Mouse (Mus musculus) midbrain, embryonic 13.5 days (tissue): ENCODE measurements around the gene Olfr1173. TPM values are rescaled to one million over a fixed set of nuclear protein-coding genes. Genes with fewer than 3 reads are reported as not detected.

Source experiments
- ATAC-seq: fragments of 200-750 bp; cut with Nextera tagmentation; 2 replicates; pipeline ENCODE4 v1.8.0; 2017; ENCODE audit warnings: mild to moderate bottlenecking, moderate TSS enrichment, moderate library complexity
- H3K27ac ChIP-seq: fragments of 300-500 bp; sonication (generic); 2 replicates; pipeline ENCODE4 v1.5.1; 2015; ENCODE audit warnings: inconsistent platforms, mild to moderate bottlenecking, moderate library complexity
- H3K27me3 ChIP-seq: fragments of 300-500 bp; sonication (generic); 2 replicates; pipeline ENCODE4 v1.6.1; 2015; ENCODE audit warnings: mild to moderate bottlenecking, inconsistent platforms
- H3K36me3 ChIP-seq: fragments of 300-500 bp; sonication (generic); 2 replicates; pipeline ENCODE4 v1.6.1; 2015; ENCODE audit warnings: mild to moderate bottlenecking, inconsistent platforms
- H3K4me1 ChIP-seq: fragments of 300-500 bp; sonication (generic); replicated peaks from 2 replicates; pipeline ENCODE4 v1.6.1; 2015; ENCODE audit warnings: inconsistent platforms
- H3K4me2 ChIP-seq: fragments of 300-500 bp; sonication (generic); replicated peaks from 2 replicates; pipeline ENCODE4 v1.6.1; 2015; ENCODE audit warnings: moderate library complexity, mild to moderate bottlenecking, inconsistent platforms
- H3K4me3 ChIP-seq: fragments of 300-500 bp; sonication (generic); replicated peaks from 2 replicates; pipeline ENCODE4 v1.5.1; 2015; ENCODE audit warnings: mild to moderate bottlenecking, inconsistent platforms
- H3K9ac ChIP-seq: fragments of 300-500 bp; sonication (generic); replicated peaks from 2 replicates; pipeline ENCODE4 v1.6.1; 2015; ENCODE audit warnings: mild to moderate bottlenecking, inconsistent platforms
- H3K9me3 ChIP-seq: fragments of 300-500 bp; sonication (generic); 2 replicates; pipeline ENCODE4 v1.6.1; 2016; ENCODE audit warnings: mild to moderate bottlenecking, inconsistent platforms
- WGBS: fragments of 180-500 bp; shearing (Covaris S2); methylation state at CpG from one replicate; pipeline ENCODE4 v1.1.7; 2015; 5-methylcytosine and 5-hydroxymethylcytosine counted together
- polyA plus RNA-seq: library from polyadenylated mRNA; unstranded; fragments of >200 nt; fragmentation: Nextera tagmentation; extraction: Ambion mirVana; gene quantifications from 2 replicates; pipeline ENCODE4 v1.2.1, GENCODE M21; 2015

Gene Olfr1173
- polyA plus RNA-seq = not detected in 2 replicates

- no peak within 1 kb of the TSS for H3K4me2 ChIP-seq
- H3K27ac ChIP-seq = no peak within 1 kb of the TSS
- no peak for ATAC-seq
- no peaks in the 10 kb centered on the region for H3K4me1 ChIP-seq
- no peaks in the 10 kb centered on the region for H3K27me3 ChIP-seq
- no peak within 1 kb of the TSS for H3K9ac ChIP-seq
- no peaks in the 10 kb centered on the region for H3K9me3 ChIP-seq
- no peaks in the 10 kb centered on the region for H3K36me3 ChIP-seq
- H3K4me3 ChIP-seq = no peak within 1 kb of the TSS
Measured at GRCm38 (mm10) chr2:88279775-88280174, at the start of gene Olfr1173. TSS of gene Olfr1173 (minus strand) at chr2:88279875.

- H3K4me2 ChIP-seq = no peak within 1 kb of the TSS
- no peaks in the 10 kb centered on the region for H3K27me3 ChIP-seq
- H3K4me1 ChIP-seq = no peaks in the 10 kb centered on the region
- H3K4me3 ChIP-seq = no peak within 1 kb of the TSS
- 87% methylated on average over 2 of the region's 2 CpGs for WGBS
- H3K36me3 ChIP-seq = no peaks in the 10 kb centered on the region
- ATAC-seq = no peak
- H3K27ac ChIP-seq = no peak within 1 kb of the TSS
- H3K9me3 ChIP-seq = no peaks in the 10 kb centered on the region
- no peak within 1 kb of the TSS for H3K9ac ChIP-seq
Measured at GRCm38 (mm10) chr2:88327115-88327514, 47.4 kb upstream of the Olfr1173 start, which contains the start of gene Olfr1175-ps. TSS of gene Olfr1175-ps (minus strand) at chr2:88327215.

- no peak for ATAC-seq
- Histone ChIP-seq H3K27me3 (no peaks in the 10 kb centered on the region), H3K4me1 (no peaks in the 10 kb centered on the region), H3K36me3 (no peaks in the 10 kb centered on the region), H3K9ac (no peak within 1 kb of the TSS), H3K9me3 (no peaks in the 10 kb centered on the region), H3K4me2 (no peak within 1 kb of the TSS), H3K4me3 (no peak within 1 kb of the TSS), H3K27ac (no peak within 1 kb of the TSS)
- WGBS = 91% methylated on average over 4 of the region's 4 CpGs
Measured at GRCm38 (mm10) chr2:88315035-88315434, 35.4 kb upstream of the Olfr1173 start, which contains the start of gene Olfr1174-ps. TSS of gene Olfr1174-ps (minus strand) at chr2:88315135.

- Histone ChIP-seq H3K4me3 (no peak within 1 kb of the TSS), H3K4me2 (no peak within 1 kb of the TSS), H3K36me3 (no peaks in the 10 kb centered on the region), H3K27me3 (no peaks in the 10 kb centered on the region), H3K4me1 (no peaks in the 10 kb centered on the region), H3K9me3 (no peaks in the 10 kb centered on the region), H3K9ac (no peak within 1 kb of the TSS), H3K27ac (no peak within 1 kb of the TSS)
- WGBS = 85% methylated on average over 1 of the region's 1 CpGs
- no peak for ATAC-seq
Measured at GRCm38 (mm10) chr2:88228234-88228633, 51.4 kb downstream of the Olfr1173 start, which contains the start of gene Olfr1170. TSS of gene Olfr1170 (minus strand) at chr2:88228334.

Other genes with a start within 250 kb of the Olfr1173 start
- gene Olfr73, start 242.2 kb downstream of the Olfr1173 start, polyA plus RNA-seq = not detected in 2 replicates
- not detected in 2 replicates for gene Olfr1162, start 228.7 kb downstream of the Olfr1173 start, polyA plus RNA-seq
- not detected in 2 replicates for gene Olfr1163, start 208.0 kb downstream of the Olfr1173 start, polyA plus RNA-seq
- not detected in 2 replicates for gene Olfr1164, start 185.9 kb downstream of the Olfr1173 start, polyA plus RNA-seq
- not detected in 2 replicates for gene Olfr1166, start 151.6 kb downstream of the Olfr1173 start, polyA plus RNA-seq
- not detected in 2 replicates for gene Olfr1167, start 124.7 kb downstream of the Olfr1173 start, polyA plus RNA-seq
- not detected in 2 replicates for gene Olfr1168, start 98.0 kb downstream of the Olfr1173 start, polyA plus RNA-seq
- not detected in 2 replicates for gene Olfr1170, start 51.5 kb downstream of the Olfr1173 start, polyA plus RNA-seq
- not detected in 2 replicates for gene Olfr1174-ps, start 35.3 kb upstream of the Olfr1173 start, polyA plus RNA-seq
- not detected in 2 replicates for gene Olfr1175-ps, start 47.3 kb upstream of the Olfr1173 start, polyA plus RNA-seq
- not detected in 2 replicates for gene Olfr1176, start 56.8 kb upstream of the Olfr1173 start, polyA plus RNA-seq
- not detected in 2 replicates for gene Olfr1177-ps, start 66.6 kb upstream of the Olfr1173 start, polyA plus RNA-seq
- gene Olfr1178, start 107.2 kb upstream of the Olfr1173 start, polyA plus RNA-seq = not detected in 2 replicates
- gene Olfr1179, start 126.6 kb upstream of the Olfr1173 start, polyA plus RNA-seq = not detected in 2 replicates
- not detected in 2 replicates for gene Olfr1180, start 139.3 kb upstream of the Olfr1173 start, polyA plus RNA-seq
- gene Olfr1181, start 146.3 kb upstream of the Olfr1173 start, polyA plus RNA-seq = not detected in 2 replicates
- not detected in 2 replicates for gene Gm13757, start 169.3 kb upstream of the Olfr1173 start, polyA plus RNA-seq
- gene Olfr1183, start 175.0 kb upstream of the Olfr1173 start, polyA plus RNA-seq = not detected in 2 replicates
- gene Olfr1184, start 203.7 kb upstream of the Olfr1173 start, polyA plus RNA-seq = not detected in 2 replicates
- gene Olfr1185-ps1, start 213.4 kb upstream of the Olfr1173 start, polyA plus RNA-seq = not detected in 2 replicates
- gene Olfr1186, start 238.7 kb upstream of the Olfr1173 start, polyA plus RNA-seq = not detected in 2 replicates